Mouse (Mus musculus) myocyte (in vitro differentiated cells): Measurements from ENCODE around the gene Gm20388.

Experiments used
- E2F4 ChIP-seq: IDR thresholded peaks from one replicate; pipeline ENCODE4 v1.6.1; 2011; ENCODE audit warnings: mild to moderate bottlenecking, control low read depth, moderate library complexity; ENCODE audit not compliant: insufficient read depth
- MAX ChIP-seq: IDR thresholded peaks from one replicate; pipeline ENCODE4 v1.6.1; 2011; ENCODE audit warnings: low read depth, mild to moderate bottlenecking, control low read depth
- MYOD1 ChIP-seq, 3 experiments: IDR thresholded peaks; one replicate each; pipeline ENCODE4 v1.6.1; 2011; ENCODE audit warnings: control low read depth in 2 of 3, low read depth in 2 of 3, mild to moderate bottlenecking in 2 of 3, moderate library complexity in 1 of 3; ENCODE audit not compliant: insufficient read length in 2 of 3, control insufficient read depth in 1 of 3
- USF1 ChIP-seq: IDR thresholded peaks from one replicate; pipeline ENCODE4 v1.6.1; 2011; ENCODE audit warnings: low read depth, mild to moderate bottlenecking, control low read depth, moderate library complexity

GRCm38 (mm10) chr8:124316466-124317136 is 4406.0 kb downstream of the Gm20388 start:
- TF ChIP-seq MYOD1 (IDR thresholded peaks at IDR 0.05; ENCODE audit: control insufficient read depth in 1 of 3, insufficient read length in 2 of 3, low read depth in 2 of 3) (no peak), E2F4 (no peak), USF1 (no peak), MAX (no peak)
